Mouse (Mus musculus) liver, embryonic 11.5 days (tissue): ENCODE results near the gene Mospd1. TPM values are rescaled to one million over a fixed set of nuclear protein-coding genes. Genes with fewer than 3 reads are reported as not detected.

Experiments
- ATAC-seq: fragments of 200-750 bp; cut with Nextera tagmentation; replicated peaks from 2 replicates; pipeline ENCODE4 v1.8.0; 2017; ENCODE audit warnings: moderate number of reproducible peaks, mild to moderate bottlenecking, moderate TSS enrichment, moderate library complexity; ENCODE audit not compliant: low FRiP score
- DNase-seq: peaks from one replicate; pipeline ENCODE4 v3.0.0-alpha.2; 2017; ENCODE audit warnings: low spot score
- H3K27ac ChIP-seq: fragments of 300-500 bp; sonication (generic); 2 replicates; pipeline ENCODE4 v1.5.1; 2014; ENCODE audit warnings: mild to moderate bottlenecking, low read depth, low read length, control low read depth
- H3K27me3 ChIP-seq: fragments of 300-500 bp; sonication (generic); replicated peaks from 2 replicates; pipeline ENCODE4 v1.6.1; 2014; ENCODE audit warnings: low read length, mixed read lengths; ENCODE audit not compliant: control insufficient read depth, insufficient read depth
- H3K36me3 ChIP-seq: fragments of 300-500 bp; sonication (generic); 2 replicates; pipeline ENCODE4 v1.6.1; 2014; ENCODE audit warnings: mild to moderate bottlenecking, low read length, moderate library complexity, mixed read lengths; ENCODE audit not compliant: control insufficient read depth, insufficient read depth
- H3K4me1 ChIP-seq: fragments of 300-500 bp; sonication (generic); replicated peaks from 2 replicates; pipeline ENCODE4 v1.6.1; 2014; ENCODE audit warnings: low read length, mixed read lengths; ENCODE audit not compliant: control insufficient read depth, insufficient read depth
- H3K4me2 ChIP-seq: fragments of 300-500 bp; sonication (generic); 2 replicates; pipeline ENCODE4 v1.6.1; 2014; ENCODE audit warnings: mild to moderate bottlenecking, control low read depth, moderate library complexity
- H3K4me3 ChIP-seq: fragments of 300-500 bp; sonication (generic); 2 replicates; pipeline ENCODE4 v1.5.1; 2014; ENCODE audit warnings: low read depth, low read length, control low read depth
- H3K9ac ChIP-seq: fragments of 300-500 bp; sonication (generic); 2 replicates; pipeline ENCODE4 v1.6.1; 2014; ENCODE audit warnings: low read depth, low read length, control low read depth
- H3K9me3 ChIP-seq: fragments of 300-500 bp; sonication (generic); 2 replicates; pipeline ENCODE4 v1.6.1; 2016; ENCODE audit warnings: low read length, inconsistent platforms, mixed read lengths; ENCODE audit not compliant: control insufficient read depth
- WGBS: fragments of 180-500 bp; shearing (Covaris S2); extraction: QIAGEN DNeasy Blood & Tissue Kit; methylation state at CpG from one replicate; pipeline ENCODE4 v1.1.7; 2014; 5-methylcytosine and 5-hydroxymethylcytosine counted together
- polyA plus RNA-seq: library from polyadenylated mRNA; unstranded; fragments of >200 nt; fragmentation: Nextera tagmentation; extraction: Ambion mirVana; gene quantifications from 2 replicates; pipeline ENCODE4 v1.2.1, GENCODE M21; 2014

The Mospd1 gene
- polyA plus RNA-seq = 37.6 and 41.5 TPM in 2 replicates

- 17% methylated on average over 6 of the region's 15 CpGs for WGBS
- H3K27ac ChIP-seq = peak within 1 kb of the TSS; percentile 78
- H3K36me3 ChIP-seq = no peaks in the 10 kb centered on the region
- H3K9ac ChIP-seq = peak within 1 kb of the TSS; percentile 83
- no peaks in the 10 kb centered on the region for H3K27me3 ChIP-seq
- DNase-seq = peak; percentile 84
- peaks cover 3% of the 10 kb centered on the region; the same call in 1 of the 2 replicates for H3K4me1 ChIP-seq
- ATAC-seq = peak; percentile 91
- H3K4me2 ChIP-seq = peak within 1 kb of the TSS; percentile 70
- peak within 1 kb of the TSS; percentile 73 for H3K4me3 ChIP-seq
- no peaks in the 10 kb centered on the region for H3K9me3 ChIP-seq
These were observed at the start of gene Mospd1 for GRCm38 (mm10) chrX:53370366-53370740. Gene Mospd1 (minus strand): TSS chrX:53370502.

- H3K4me2 ChIP-seq = no peak overlapping the region
- H3K4me3 ChIP-seq = no peak overlapping the region
- ATAC-seq (no peak), DNase-seq (no peak)
- H3K9ac ChIP-seq = no peak overlapping the region
- WGBS = 70% methylated on average over 3 of the region's 3 CpGs
- no peaks in the 10 kb centered on the region for H3K4me1 ChIP-seq
- H3K27ac ChIP-seq = no peak overlapping the region
- H3K9me3 ChIP-seq = no peaks in the 10 kb centered on the region
- H3K27me3 ChIP-seq = no peaks in the 10 kb centered on the region
- no peaks in the 10 kb centered on the region for H3K36me3 ChIP-seq
These were observed 16.1 kb upstream of the Mospd1 start for GRCm38 (mm10) chrX:53386362-53386761.

- no peak overlapping the region for H3K4me3 ChIP-seq
- no peak overlapping the region for H3K4me2 ChIP-seq
- no peak for DNase-seq
- no peaks in the 10 kb centered on the region for H3K4me1 ChIP-seq
- no peaks in the 10 kb centered on the region for H3K36me3 ChIP-seq
- no peaks in the 10 kb centered on the region for H3K27me3 ChIP-seq
- no peak overlapping the region for H3K9ac ChIP-seq
- H3K9me3 ChIP-seq = no peaks in the 10 kb centered on the region
- 41% methylated on average over 3 of the region's 3 CpGs for WGBS
- no peak overlapping the region for H3K27ac ChIP-seq
- no peak for ATAC-seq
These were observed 12.8 kb upstream of the Mospd1 start for GRCm38 (mm10) chrX:53383122-53383521.

- Histone ChIP-seq H3K27ac (peak overlapping the region; percentile 78), H3K4me2 (peak overlapping the region; percentile 70), H3K27me3 (no peaks in the 10 kb centered on the region), H3K36me3 (no peaks in the 10 kb centered on the region), H3K9ac (peak overlapping the region; percentile 83), H3K4me1 (peaks cover 3% of the 10 kb centered on the region; the same call in 1 of the 2 replicates), H3K9me3 (no peaks in the 10 kb centered on the region), H3K4me3 (peak overlapping the region; percentile 73)
- DNase-seq = peak; percentile 34
- WGBS = 14% methylated on average over 25 of the region's 25 CpGs
- ATAC-seq = peak; percentile 90
These were observed 552 bp downstream of the Mospd1 start for GRCm38 (mm10) chrX:53369534-53370365.

- Histone ChIP-seq H3K27me3 (no peaks in the 10 kb centered on the region), H3K27ac (peak overlapping the region; percentile 70), H3K4me1 (peaks cover 3% of the 10 kb centered on the region; the same call in 1 of the 2 replicates), H3K9ac (no peak overlapping the region), H3K9me3 (no peaks in the 10 kb centered on the region), H3K4me3 (peak overlapping the region; percentile 8; the same call in 1 of the 2 replicates), H3K4me2 (peak overlapping the region; percentile 52), H3K36me3 (no peaks in the 10 kb centered on the region)
- ATAC-seq (peak; percentile 73), DNase-seq (no peak)
- 54% methylated on average over 7 of the region's 7 CpGs for WGBS
These were observed 5.5 kb downstream of the Mospd1 start for GRCm38 (mm10) chrX:53364668-53365383.

- 78% methylated on average over 4 of the region's 4 CpGs for WGBS
- DNase-seq (no peak), ATAC-seq (no peak)
- no peak overlapping the region for H3K4me3 ChIP-seq
- no peak overlapping the region for H3K4me2 ChIP-seq
- H3K4me1 ChIP-seq = no peaks in the 10 kb centered on the region
- no peak overlapping the region for H3K27ac ChIP-seq
- H3K36me3 ChIP-seq = peaks cover 2% of the 10 kb centered on the region; the same call in 1 of the 2 replicates
- H3K27me3 ChIP-seq = no peaks in the 10 kb centered on the region
- no peak overlapping the region for H3K9ac ChIP-seq
- no peaks in the 10 kb centered on the region for H3K9me3 ChIP-seq
These were observed 21.9 kb downstream of the Mospd1 start for GRCm38 (mm10) chrX:53348374-53348773.

GRCm38 (mm10) chrX:53341531-53341930 is 28.8 kb downstream of the Mospd1 start:
- H3K27me3 ChIP-seq = no peaks in the 10 kb centered on the region
- DNase-seq (no peak), ATAC-seq (no peak; the same call in 1 of the 2 replicates)
- no peaks in the 10 kb centered on the region for H3K4me1 ChIP-seq
- H3K36me3 ChIP-seq = no peaks in the 10 kb centered on the region
- no peak overlapping the region for H3K27ac ChIP-seq
- 58% methylated on average over 2 of the region's 2 CpGs for WGBS
- no peak overlapping the region for H3K4me2 ChIP-seq
- no peaks in the 10 kb centered on the region for H3K9me3 ChIP-seq
- H3K9ac ChIP-seq = no peak overlapping the region
- no peak overlapping the region for H3K4me3 ChIP-seq

GRCm38 (mm10) chrX:53337355-53337754 is 32.9 kb downstream of the Mospd1 start:
- H3K9ac ChIP-seq = no peak overlapping the region
- ATAC-seq = no peak

More at GRCm38 (mm10) chrX:53337355-53337754, 32.9 kb downstream of the Mospd1 start:
- Histone ChIP-seq H3K36me3 (no peaks in the 10 kb centered on the region), H3K4me1 (no peaks in the 10 kb centered on the region), H3K9me3 (no peaks in the 10 kb centered on the region), H3K27ac (no peak overlapping the region), H3K27me3 (no peaks in the 10 kb centered on the region), H3K4me3 (no peak overlapping the region), H3K4me2 (no peak overlapping the region)
- no peak for DNase-seq
